In the genomic region with DNA sequence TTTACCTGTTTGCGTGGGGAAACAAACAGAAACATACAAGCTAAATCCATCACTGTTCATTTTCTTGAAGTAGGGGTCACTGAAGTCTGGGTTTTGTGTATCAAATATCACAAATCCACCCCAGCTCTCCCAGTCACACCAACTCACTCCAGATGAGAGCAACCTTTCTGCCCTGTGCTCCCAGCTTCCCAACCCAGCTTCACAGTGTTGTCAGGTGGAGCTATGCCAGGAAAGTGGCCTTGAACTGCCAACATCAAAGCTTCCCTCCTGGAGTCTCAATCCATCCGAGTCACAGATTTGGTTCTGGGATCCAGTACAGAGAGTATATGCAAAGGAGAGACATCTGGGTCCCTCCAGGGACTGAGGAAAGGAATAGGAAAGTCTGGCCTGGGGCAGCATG, we compare ENCODE assay signal across 8 mouse cellular contexts. TPM values are rescaled to one million over a fixed set of nuclear protein-coding genes. Genes with fewer than 3 reads are reported as not detected.
DNase-seq lines count a peak whose midpoint lies in the region; ATAC-seq and TF ChIP-seq lines count a peak whose summit lies in the region.

No protein-coding gene starts in this region.

- 0 out of 2 replicates have a peak overlapping the region, but pooled peaks have one; percentile 97 for H3K9ac ChIP-seq in forebrain, embryonic 12.5 days
- H3K9ac ChIP-seq in intestine, embryonic 16.5 days (ENCODE audit: low read depth, low read length): peak overlapping the region; percentile 99; the same call in 1 of the 2 replicates
- H3K9ac ChIP-seq in midbrain, embryonic 12.5 days (replicated peaks): no peak overlapping the region

- no peaks in the 10 kb centered on the region for H3K36me3 ChIP-seq in forebrain, embryonic 12.5 days (replicated peaks)
- no peaks in the 10 kb centered on the region for H3K36me3 ChIP-seq in intestine, embryonic 16.5 days (ENCODE audit: control insufficient read depth, insufficient read depth, low read length)
- no peaks in the 10 kb centered on the region for H3K36me3 ChIP-seq in midbrain, embryonic 12.5 days
- no peaks in the 10 kb centered on the region for H3K36me3 ChIP-seq in thymus, adult 2 months (ENCODE audit: control insufficient read depth, insufficient read depth, low read length)

- TF ChIP-seq POLR2A in thymus, adult 2 months (IDR thresholded peaks at IDR 0.05; ENCODE audit: control insufficient read depth, extremely low read depth, insufficient read depth, low read length, poor library complexity): no peak

- no peak for TF ChIP-seq CTCF in gastrocnemius, adult 2 months (IDR thresholded peaks at IDR 0.05)
- TF ChIP-seq CTCF in thymus, adult 2 months (IDR thresholded peaks at IDR 0.05; ENCODE audit: borderline replicate concordance, control insufficient read depth, extremely low read depth, insufficient read depth, low read length, poor library complexity): no peak

- 85% methylated on average over 2 of the region's 2 CpGs for WGBS in forebrain, embryonic 12.5 days
- WGBS in intestine, embryonic 16.5 days: 61% methylated on average over 2 of the region's 2 CpGs
- WGBS in midbrain, embryonic 12.5 days: 69% methylated on average over 2 of the region's 2 CpGs
- WGBS in thymus, adult 2 months: 88% methylated on average over 2 of the region's 2 CpGs

- intact Hi-C loops in gastrocnemius, adult 2 months (cut with DNase I): no loop called here

- ATAC-seq in forebrain, embryonic 12.5 days (ENCODE audit: low FRiP score): no peak
- ATAC-seq in intestine, embryonic 16.5 days: no peak
- ATAC-seq in midbrain, embryonic 12.5 days (ENCODE audit: low FRiP score, low read depth): no peak

- peak overlapping the region; percentile 76 for H3K4me2 ChIP-seq in forebrain, embryonic 12.5 days
- H3K4me2 ChIP-seq in intestine, embryonic 16.5 days (ENCODE audit: low read depth, low read length): peak overlapping the region; percentile 90; the same call in 1 of the 2 replicates
- peak overlapping the region; percentile 79 for H3K4me2 ChIP-seq in midbrain, embryonic 12.5 days (replicated peaks)

- peaks cover 44% of the 10 kb centered on the region for H3K4me1 ChIP-seq in forebrain, embryonic 12.5 days
- H3K4me1 ChIP-seq in intestine, embryonic 16.5 days (ENCODE audit: control insufficient read depth, insufficient read depth, low read length): peaks cover 30% of the 10 kb centered on the region
- H3K4me1 ChIP-seq in midbrain, embryonic 12.5 days: peaks cover 44% of the 10 kb centered on the region
- peaks cover 14% of the 10 kb centered on the region for H3K4me1 ChIP-seq in thymus, adult 2 months (replicated peaks; ENCODE audit: control insufficient read depth, insufficient read depth, low read length)

- peak; percentile 36 for DNase-seq in gastrocnemius, adult 2 months
- DNase-seq in gastrocnemius, postnatal 4 days (ENCODE audit: low spot score in 2 of 2): no peak
- no peak for DNase-seq in layer of hippocampus, adult 8-10 months (ENCODE audit: low spot score in 2 of 2)
- DNase-seq in thymus, adult 2 months: no peak
- DNase-seq in cerebellum, postnatal 25 days: no peak

- H3K27me3 ChIP-seq in forebrain, embryonic 12.5 days: no peaks in the 10 kb centered on the region
- no peaks in the 10 kb centered on the region for H3K27me3 ChIP-seq in intestine, embryonic 16.5 days (replicated peaks; ENCODE audit: control insufficient read depth, insufficient read depth, low read length)
- no peaks in the 10 kb centered on the region for H3K27me3 ChIP-seq in midbrain, embryonic 12.5 days
- no peaks in the 10 kb centered on the region for H3K27me3 ChIP-seq in thymus, adult 2 months (ENCODE audit: control insufficient read depth, insufficient read depth, low read length)

- peak overlapping the region; percentile 94 for H3K27ac ChIP-seq in gastrocnemius, adult 2 months
- no peak overlapping the region for H3K27ac ChIP-seq in forebrain, embryonic 12.5 days
- H3K27ac ChIP-seq in intestine, embryonic 16.5 days (ENCODE audit: low read length): no peak overlapping the region
- H3K27ac ChIP-seq in midbrain, embryonic 12.5 days (replicated peaks): no peak overlapping the region
- no peak overlapping the region for H3K27ac ChIP-seq in thymus, adult 2 months (ENCODE audit: control insufficient read depth, insufficient read depth, low read length)

- H3K9me3 ChIP-seq in forebrain, embryonic 12.5 days: no peaks in the 10 kb centered on the region
- H3K9me3 ChIP-seq in intestine, embryonic 16.5 days (ENCODE audit: control insufficient read depth, low read length): no peaks in the 10 kb centered on the region
- no peaks in the 10 kb centered on the region for H3K9me3 ChIP-seq in midbrain, embryonic 12.5 days

- H3K4me3 ChIP-seq in gastrocnemius, adult 2 months: peak overlapping the region; percentile 88; the same call in 1 of the 2 replicates
- H3K4me3 ChIP-seq in forebrain, embryonic 12.5 days (replicated peaks): peak overlapping the region; percentile 91; the same call in 1 of the 2 replicates
- no peak overlapping the region for H3K4me3 ChIP-seq in intestine, embryonic 16.5 days (ENCODE audit: low read length)
- H3K4me3 ChIP-seq in midbrain, embryonic 12.5 days: peak overlapping the region; percentile 87; the same call in 1 of the 2 replicates
- no peak overlapping the region for H3K4me3 ChIP-seq in thymus, adult 2 months (ENCODE audit: control insufficient read depth, insufficient read depth, low read length)

RNA-seq across cellular contexts. Expression of gene Idh2, which starts 1.0 kb away (rescaled TPM):
- total RNA-seq in gastrocnemius, adult 2 months (2021): 100 to 1,000 TPM; 236 to 647 TPM
- 100 to 1,000 TPM; 433 to 473 TPM for total RNA-seq in gastrocnemius, postnatal 4 days (2021)
- 359 and 369 TPM in 2 replicates for polyA plus RNA-seq in forebrain, embryonic 12.5 days (2016; fragmentation: Nextera tagmentation; extraction: Ambion mirVana)
- 540 and 585 TPM in 2 replicates for polyA plus RNA-seq in intestine, embryonic 16.5 days (2015; fragmentation: Nextera tagmentation; extraction: Ambion mirVana)
- 331 and 347 TPM in 2 replicates for polyA plus RNA-seq in midbrain, embryonic 12.5 days (2016; fragmentation: Nextera tagmentation; extraction: Ambion mirVana)
- total RNA-seq in layer of hippocampus, adult 8-10 months (2022): 10 to 100 TPM; 67.5 to 83.7 (median 75.9) TPM
- polyA plus RNA-seq in thymus, adult 2 months (2012; rRNA removed): 168 and 225 TPM in 2 replicates

Comparison
In these comparisons a context has a peak if more than half of its experiments do, and no peak if none do; other contexts are left out.
1. H3K4me3 ChIP-seq: peak in gastrocnemius, adult 2 months (single experiment), forebrain, embryonic 12.5 days (single experiment) and midbrain, embryonic 12.5 days (single experiment); none in intestine, embryonic 16.5 days (single experiment) and thymus, adult 2 months (single experiment).
2. Peak in every context shown above with its lines, with median percentiles within 50 percentile points of each other: H3K4me2 ChIP-seq.